9 mouse cellular contexts compared by ENCODE assay signal in genomic region chr4:22494006-22494866, GRCm38 (mm10). TPM values are rescaled to one million over a fixed set of nuclear protein-coding genes. Genes with fewer than 3 reads are reported as not detected.
DNase-seq lines count a peak whose midpoint lies in the region; ATAC-seq and TF ChIP-seq lines count a peak whose summit lies in the region.
"Had no signal": no experiment of that assay in that cellular context is flagged by ENCODE, and none has a peak within 500 bp of the region (broad histone marks: within the 10 kb centered on the region; RNA-seq: fewer than 3 reads in every experiment).

No protein-coding gene starts in this region.

- TF ChIP-seq POLR2A in olfactory bulb, adult 2 months (IDR thresholded peaks at IDR 0.05; ENCODE audit: insufficient read depth, low read depth, low read length) = no peak

- ATAC-seq in limb, embryonic 11.5 days (ENCODE audit: insufficient number of reproducible peaks, low FRiP score, low TSS enrichment, low read depth) = no peak
- no peak for ATAC-seq in monocyte, adult 5-6 weeks (replicated peaks; ENCODE audit: insufficient number of reproducible peaks, low FRiP score, low TSS enrichment, poor library complexity, severe bottlenecking)

- intact Hi-C loops in left cerebral cortex, adult 2 months (cut with DNase I) = loop anchor here (5.0 to 10.0 kb wide), 3 partner anchors 428 to 1721 kb away; no protein-coding TSS in a partner anchor
- intact Hi-C loops in left cerebral cortex, postnatal 4 days (cut with DNase I) = loop anchor here (5.0 to 10.0 kb wide), 4 partner anchors 478 to 1751 kb away; no protein-coding TSS in a partner anchor

- peak overlapping the region; percentile 12; the same call in 1 of the 2 replicates for H3K9ac ChIP-seq in limb, embryonic 11.5 days (ENCODE audit: low read length)

- peak overlapping the region; percentile 39; the same call in 1 of the 2 replicates for H3K4me2 ChIP-seq in limb, embryonic 11.5 days (ENCODE audit: low read depth, severe bottlenecking)

- H3K4me3 ChIP-seq in left cerebral cortex, adult 2 months = peak overlapping the region; percentile 41
- H3K4me3 ChIP-seq in forebrain, embryonic 10.5 days = peak overlapping the region; percentile 51
- H3K4me3 ChIP-seq in limb, embryonic 11.5 days (ENCODE audit: low read depth, low read length) = peak overlapping the region; percentile 15
- peak overlapping the region; percentile 34 for H3K4me3 ChIP-seq in olfactory bulb, adult 2 months (ENCODE audit: insufficient read depth, low read depth, low read length)

- H3K27ac ChIP-seq in left cerebral cortex, adult 2 months = peak overlapping the region; percentile 87
- peak overlapping the region; percentile 98 for H3K27ac ChIP-seq in forebrain, embryonic 10.5 days
- H3K27ac ChIP-seq in limb, embryonic 11.5 days (replicated peaks; ENCODE audit: low read depth, low read length) = no peak overlapping the region
- 0 out of 2 replicates have a peak overlapping the region, but pooled peaks have one; percentile 14 for H3K27ac ChIP-seq in olfactory bulb, adult 2 months (ENCODE audit: insufficient read depth, low read depth, low read length)

- no peak for DNase-seq in left cerebral cortex, adult 2 months (ENCODE audit: extremely low spot score in 1 of 2, low spot score in 2 of 2)
- DNase-seq in left cerebral cortex, postnatal 4 days = no peak
- DNase-seq in forebrain, embryonic 10.5 days (ENCODE audit: extremely low spot score, low spot score) = no peak
- DNase-seq in limb, embryonic 11.5 days (ENCODE audit: low spot score) = peak; percentile 42
- DNase-seq in cerebellum, adult 9-10 months = no peak
- DNase-seq: lung, postnatal 36 days had no signal

- H3K36me3 ChIP-seq in forebrain, embryonic 10.5 days (replicated peaks) = no peaks in the 10 kb centered on the region
- no peaks in the 10 kb centered on the region for H3K36me3 ChIP-seq in limb, embryonic 11.5 days (ENCODE audit: control insufficient read depth, insufficient read depth, low read length)

- no peaks in the 10 kb centered on the region for H3K9me3 ChIP-seq in forebrain, embryonic 10.5 days
- no peaks in the 10 kb centered on the region for H3K9me3 ChIP-seq in limb, embryonic 11.5 days (ENCODE audit: control insufficient read depth, low read length)

- TF ChIP-seq CTCF in left cerebral cortex, adult 2 months (IDR thresholded peaks at IDR 0.05) = no peak
- TF ChIP-seq CTCF in olfactory bulb, adult 2 months (IDR thresholded peaks at IDR 0.05; ENCODE audit: insufficient read depth, low read depth, low read length) = no peak

- H3K4me1 ChIP-seq in forebrain, embryonic 10.5 days = peaks cover 100% of the 10 kb centered on the region
- peaks cover 10% of the 10 kb centered on the region; the same call in 1 of the 2 replicates for H3K4me1 ChIP-seq in limb, embryonic 11.5 days (ENCODE audit: control insufficient read depth, insufficient read depth, low read length)
- peaks cover 26% of the 10 kb centered on the region for H3K4me1 ChIP-seq in olfactory bulb, adult 2 months (ENCODE audit: control insufficient read depth, insufficient read depth, low read length)

- peaks cover 100% of the 10 kb centered on the region for H3K27me3 ChIP-seq in forebrain, embryonic 10.5 days (ENCODE audit: poor library complexity, severe bottlenecking)
- H3K27me3 ChIP-seq in limb, embryonic 11.5 days (ENCODE audit: control insufficient read depth, insufficient read depth, low read length) = peaks cover 81% of the 10 kb centered on the region

- WGBS in forebrain, embryonic 10.5 days = 0% methylated on average over 18 of the region's 18 CpGs
- WGBS in limb, embryonic 11.5 days = 1% methylated on average over 18 of the region's 18 CpGs
- 45% methylated on average over 18 of the region's 18 CpGs for WGBS in olfactory bulb, adult 2 months

RNA-seq across cellular contexts. Expression of gene Pou3f2, which starts 6.1 kb away (rescaled TPM):
- total RNA-seq in left cerebral cortex, adult 2 months (2021) = 10 to 100 TPM; 27.2 TPM
- total RNA-seq in left cerebral cortex, postnatal 4 days (2021) = 10 to 100 TPM; 50.0 to 68.6 TPM
- 13.3 and 14.6 TPM in 2 replicates for polyA plus RNA-seq in forebrain, embryonic 10.5 days (2016; fragmentation: Nextera tagmentation; extraction: Ambion mirVana)
- 0.16 and 0.18 TPM in 2 replicates for polyA plus RNA-seq in limb, embryonic 11.5 days (2014; fragmentation: Nextera tagmentation; extraction: Ambion mirVana)
- polyA plus RNA-seq in olfactory bulb, adult 2 months (2012; ENCODE audit: insufficient read depth, insufficient read length, low replicate concordance, missing spikeins) = not detected in 2 replicates
- not detected in 3 replicates for total RNA-seq in monocyte, adult 5-6 weeks (2017)
- polyA plus RNA-seq: stomach, embryonic 14.5 days had no signal

Comparison
In these comparisons a context has a peak if more than half of its experiments do, and no peak if none do; other contexts are left out.
1. RNA of gene Pou3f2, which starts 6.1 kb away (total RNA-seq): 50.0 to 68.6 TPM in left cerebral cortex, postnatal 4 days and 27.2 TPM in left cerebral cortex, adult 2 months; not detected in monocyte, adult 5-6 weeks; every median in the first group is over 10 times any median in the second.
2. Peak in every context shown above with its lines, with median percentiles within 50 percentile points of each other: H3K4me3 ChIP-seq.